Mouse (Mus musculus) midbrain, embryonic 10.5 days (tissue): ENCODE data around the gene Atp8b2. TPM values are rescaled to one million over a fixed set of nuclear protein-coding genes. Genes with fewer than 3 reads are reported as not detected.
A peak's percentile ranks its signal among the peaks of the same experiment; 100 is the strongest.

ENCODE experiments used
- DNase-seq: peaks from one replicate; pipeline ENCODE4 v3.0.0-alpha.2; 2017; ENCODE audit warnings: low spot score
- H3K27ac ChIP-seq: fragments of 300-500 bp; sonication (generic); replicated peaks from 2 replicates; pipeline ENCODE4 v1.5.1; 2016; ENCODE audit warnings: mild to moderate bottlenecking
- H3K27me3 ChIP-seq: fragments of 300-500 bp; sonication (generic); 2 replicates; pipeline ENCODE4 v1.6.1; 2016; ENCODE audit warnings: low read depth, mild to moderate bottlenecking; ENCODE audit not compliant: poor library complexity, severe bottlenecking
- H3K36me3 ChIP-seq: fragments of 300-500 bp; sonication (generic); 2 replicates; pipeline ENCODE4 v1.6.1; 2016; ENCODE audit warnings: mild to moderate bottlenecking, moderate library complexity
- H3K4me1 ChIP-seq: fragments of 300-500 bp; sonication (generic); 2 replicates; pipeline ENCODE4 v1.6.1; 2016
- H3K4me3 ChIP-seq: fragments of 300-500 bp; sonication (generic); 2 replicates; pipeline ENCODE4 v1.5.1; 2016; ENCODE audit warnings: mild to moderate bottlenecking, moderate library complexity
- H3K9me3 ChIP-seq: fragments of 300-500 bp; sonication (generic); replicated peaks from 2 replicates; pipeline ENCODE4 v1.6.1; 2016; ENCODE audit warnings: mild to moderate bottlenecking
- WGBS: fragments of 180-500 bp; shearing (Covaris S2); methylation state at CpG from one replicate; pipeline ENCODE4 v1.1.7; 2016; 5-methylcytosine and 5-hydroxymethylcytosine counted together
- polyA plus RNA-seq: library from polyadenylated mRNA; unstranded; fragments of >200 nt; fragmentation: Nextera tagmentation; extraction: Ambion mirVana; gene quantifications from 2 replicates; pipeline ENCODE4 v1.2.1, GENCODE M21; 2016

The Atp8b2 gene
- polyA plus RNA-seq, 1 experiment from 2014 or later: 12.4 TPM

DNA sequence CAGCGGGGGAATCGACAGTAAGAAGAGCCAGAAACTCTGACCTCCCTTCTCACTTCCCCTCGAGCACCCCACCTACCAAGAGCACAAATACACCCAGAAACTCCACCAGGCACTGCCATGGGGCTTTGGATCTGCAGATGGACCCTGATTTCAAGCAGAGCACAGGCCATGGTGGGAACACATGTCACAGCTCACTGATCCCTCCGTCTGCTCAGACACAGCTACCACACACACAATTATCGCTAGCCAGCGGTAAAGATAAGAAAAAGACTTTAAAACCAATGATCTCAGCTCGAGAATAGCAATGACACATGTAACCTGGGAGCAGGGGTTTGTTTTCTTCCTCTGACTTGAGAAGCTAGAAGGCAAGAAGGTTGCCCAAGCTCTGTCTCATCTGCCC lies 5.2 kb upstream of the Atp8b2 start:
- Histone ChIP-seq H3K4me1 (peaks cover 19% of the 10 kb centered on the region), H3K9me3 (no peaks in the 10 kb centered on the region), H3K27ac (no peak overlapping the region), H3K36me3 (peaks cover 16% of the 10 kb centered on the region), H3K4me3 (no peak overlapping the region), H3K27me3 (no peaks in the 10 kb centered on the region)
- no peak for DNase-seq
- 79% methylated on average over 7 of the region's 7 CpGs for WGBS

DNA sequence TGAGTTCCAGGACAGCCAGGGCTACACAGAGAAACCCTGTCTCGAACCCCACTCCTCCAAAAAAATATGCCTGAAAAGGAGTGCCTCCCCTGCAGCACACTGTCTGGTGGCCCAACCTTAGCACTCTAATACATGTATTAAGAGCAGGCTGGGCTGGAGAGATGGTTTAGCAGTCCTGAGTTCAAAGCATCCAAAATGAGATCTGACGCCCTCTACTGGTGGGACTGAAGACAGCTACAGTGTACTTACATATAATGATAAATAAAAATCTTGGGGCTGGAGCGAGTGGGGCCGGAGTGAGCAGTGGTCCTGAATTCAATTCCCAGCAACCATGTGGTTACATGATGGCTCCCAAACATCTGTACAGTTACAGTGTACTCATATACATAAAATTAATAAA lies 3.6 kb upstream of the Atp8b2 start:
- WGBS: 75% methylated on average over 4 of the region's 4 CpGs
- DNase-seq: no peak
- H3K4me3 ChIP-seq: no peak overlapping the region
- H3K27me3 ChIP-seq: no peaks in the 10 kb centered on the region
- peaks cover 32% of the 10 kb centered on the region for H3K4me1 ChIP-seq
- H3K9me3 ChIP-seq: no peaks in the 10 kb centered on the region
- peaks cover 16% of the 10 kb centered on the region for H3K36me3 ChIP-seq
- no peak overlapping the region for H3K27ac ChIP-seq

DNA sequence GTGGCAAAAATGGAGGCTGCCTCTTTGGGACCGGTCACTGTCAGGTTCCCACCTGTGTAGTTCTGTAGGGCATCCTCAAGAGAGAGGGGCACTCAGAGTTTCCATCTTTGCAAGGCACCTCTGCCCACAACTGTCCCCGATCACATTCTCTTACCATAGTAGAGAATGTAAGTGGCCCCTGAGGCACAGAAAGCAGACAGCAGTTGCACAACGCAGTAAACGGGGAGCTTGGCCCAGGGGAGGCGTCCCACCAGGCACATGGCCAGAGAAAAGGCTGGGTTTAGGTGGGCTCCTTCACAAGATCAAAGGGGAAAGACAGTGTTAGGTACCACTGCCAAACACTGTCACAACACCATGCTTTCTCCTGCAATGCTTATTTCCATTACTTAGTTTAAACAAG lies 2.7 kb upstream of the Atp8b2 start:
- H3K4me3 ChIP-seq: no peak overlapping the region
- no peak overlapping the region for H3K27ac ChIP-seq
- H3K4me1 ChIP-seq: peaks cover 41% of the 10 kb centered on the region
- H3K27me3 ChIP-seq: no peaks in the 10 kb centered on the region
- no peaks in the 10 kb centered on the region for H3K9me3 ChIP-seq
- WGBS: 88% methylated on average over 5 of the region's 5 CpGs
- DNase-seq: no peak
- peaks cover 16% of the 10 kb centered on the region for H3K36me3 ChIP-seq

DNA sequence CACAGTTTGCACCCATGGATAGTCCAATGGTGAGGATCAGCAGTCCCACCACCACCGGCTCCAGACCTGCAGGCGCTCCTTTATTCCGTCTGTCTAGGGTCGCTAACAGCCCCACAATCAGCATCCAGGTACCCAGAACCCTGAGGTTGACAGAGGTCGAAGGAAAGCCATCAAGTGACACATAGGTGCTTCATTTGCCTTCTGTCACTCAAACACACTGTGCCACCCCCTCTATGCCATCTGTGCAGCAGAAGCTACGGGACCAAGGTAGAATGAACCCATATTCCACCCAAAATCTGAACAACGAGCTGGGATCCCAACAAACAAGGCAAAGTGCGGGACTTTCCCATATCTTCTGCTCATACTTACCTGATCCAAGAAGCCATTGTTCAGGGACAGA lies 2.2 kb upstream of the Atp8b2 start:
- H3K36me3 ChIP-seq: peaks cover 16% of the 10 kb centered on the region
- 94% methylated on average over 8 of the region's 8 CpGs for WGBS
- H3K4me1 ChIP-seq: peaks cover 46% of the 10 kb centered on the region
- H3K27ac ChIP-seq: no peak overlapping the region
- no peaks in the 10 kb centered on the region for H3K27me3 ChIP-seq
- no peaks in the 10 kb centered on the region for H3K9me3 ChIP-seq
- H3K4me3 ChIP-seq: no peak overlapping the region
- DNase-seq: no peak

DNA sequence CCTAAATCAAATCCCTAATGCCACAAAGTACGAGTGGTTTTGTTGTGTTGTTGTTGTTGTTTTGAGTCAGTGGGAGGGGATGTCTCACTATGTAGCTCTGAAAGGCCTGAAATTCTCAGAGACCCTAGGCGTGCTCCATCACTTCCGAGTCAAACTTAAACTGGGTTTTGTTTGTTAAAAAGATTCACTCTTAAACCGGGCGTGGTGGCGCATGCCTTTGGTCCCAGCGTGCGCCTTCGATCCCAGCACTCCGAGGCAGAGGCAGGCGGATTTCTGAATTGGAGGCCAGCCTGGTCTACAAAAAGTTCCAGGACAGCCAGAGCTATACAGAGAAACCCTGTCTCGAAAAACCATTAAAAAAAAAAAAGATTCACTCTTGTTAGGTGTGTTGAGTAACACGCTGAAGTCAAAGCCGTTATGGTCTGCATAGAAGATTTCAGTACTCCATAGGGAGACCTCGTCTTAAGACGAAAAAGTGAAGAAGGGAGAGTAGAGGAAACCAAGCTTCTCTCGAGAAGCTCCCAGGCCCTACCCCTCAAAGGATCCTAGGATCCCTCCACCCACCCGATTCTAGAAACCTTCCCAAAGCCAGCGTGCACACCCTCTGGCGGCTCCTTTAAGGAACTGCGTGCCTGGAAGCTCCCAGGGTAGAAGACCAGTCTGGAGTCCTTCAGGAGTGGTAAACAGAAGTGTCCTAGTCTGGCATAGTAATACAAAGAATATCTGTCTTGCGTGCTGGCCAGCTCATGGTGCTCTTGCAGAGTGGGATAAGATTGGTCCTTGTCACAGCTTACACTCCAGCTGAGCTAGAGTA lies 825 bp upstream of the Atp8b2 start:
- Histone ChIP-seq H3K4me1 (peaks cover 60% of the 10 kb centered on the region), H3K36me3 (peaks cover 23% of the 10 kb centered on the region), H3K4me3 (peak overlapping the region; percentile 80), H3K27me3 (no peaks in the 10 kb centered on the region), H3K9me3 (no peaks in the 10 kb centered on the region), H3K27ac (peak overlapping the region; percentile 94)
- 41% methylated on average over 22 of the region's 22 CpGs for whole genome bisulfite sequencing
- DNase-seq: peak; percentile 71

DNA sequence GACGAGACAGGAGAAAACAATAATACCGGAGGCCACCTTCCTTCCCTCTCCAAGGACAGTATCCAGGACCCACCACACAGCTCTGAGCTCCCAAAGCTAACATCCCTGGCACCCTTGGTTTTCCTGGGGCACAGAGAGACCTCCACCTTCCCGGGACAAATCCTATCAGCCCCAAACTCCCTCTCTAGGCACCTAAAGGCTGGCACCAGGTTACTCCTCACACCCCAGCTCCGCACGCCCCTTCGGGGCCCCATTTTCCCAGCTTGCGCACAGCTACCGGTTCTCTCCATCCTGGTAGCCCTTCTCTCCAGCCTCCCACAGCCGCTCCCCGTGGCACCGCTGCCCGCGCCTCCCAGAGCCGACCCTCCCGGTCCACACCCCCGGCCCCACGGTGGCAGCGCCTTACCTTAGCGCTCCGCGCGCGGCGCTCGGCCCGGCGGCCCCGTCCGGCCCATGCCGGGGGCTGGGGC lies 522 bp downstream of the Atp8b2 start:
- DNase-seq: no peak
- WGBS: under 1% methylated on average over 30 of the region's 30 CpGs
- Histone ChIP-seq H3K9me3 (no peaks in the 10 kb centered on the region), H3K4me1 (peaks cover 62% of the 10 kb centered on the region), H3K4me3 (peak overlapping the region; percentile 80), H3K27me3 (no peaks in the 10 kb centered on the region), H3K27ac (peak overlapping the region; percentile 94), H3K36me3 (peaks cover 36% of the 10 kb centered on the region)

DNA sequence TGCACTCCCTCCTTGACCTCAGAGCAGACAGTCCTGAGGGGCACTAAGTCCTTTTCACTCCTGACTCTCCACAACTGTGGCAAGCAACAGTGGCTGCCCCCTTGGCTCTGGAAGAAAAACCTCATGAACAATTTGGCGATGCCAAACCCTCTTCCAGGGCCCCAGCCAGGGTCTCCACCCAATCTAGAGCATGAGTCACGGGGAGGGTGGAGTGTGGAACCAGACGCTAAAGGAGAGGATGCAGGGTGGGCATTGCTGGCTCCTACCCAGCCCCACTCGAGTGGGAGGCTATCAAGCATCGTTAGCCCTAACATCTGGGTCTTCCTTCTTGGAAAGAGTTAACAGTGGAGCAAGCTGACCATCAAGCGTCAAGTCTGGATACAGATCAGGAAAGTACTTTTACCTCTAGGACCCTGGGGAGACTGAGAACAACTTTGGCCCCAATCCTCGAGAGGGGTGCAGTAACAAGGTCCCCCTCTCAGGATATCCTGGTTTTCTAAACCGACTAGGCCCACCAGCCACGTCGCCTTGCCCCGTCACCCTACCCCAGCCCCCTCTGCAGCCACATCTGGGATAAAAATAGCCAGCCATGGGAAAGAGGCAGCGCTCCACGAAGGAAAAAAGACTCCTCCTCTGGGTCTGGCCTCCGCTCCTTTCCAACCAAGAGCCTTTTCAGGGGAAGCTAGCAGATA lies 1.1 kb downstream of the Atp8b2 start:
- DNase-seq: no peak
- Histone ChIP-seq H3K27me3 (no peaks in the 10 kb centered on the region), H3K9me3 (no peaks in the 10 kb centered on the region), H3K36me3 (peaks cover 42% of the 10 kb centered on the region), H3K4me3 (peak overlapping the region; percentile 80), H3K27ac (peak overlapping the region; percentile 94), H3K4me1 (peaks cover 62% of the 10 kb centered on the region)
- WGBS: 16% methylated on average over 14 of the region's 14 CpGs

DNA sequence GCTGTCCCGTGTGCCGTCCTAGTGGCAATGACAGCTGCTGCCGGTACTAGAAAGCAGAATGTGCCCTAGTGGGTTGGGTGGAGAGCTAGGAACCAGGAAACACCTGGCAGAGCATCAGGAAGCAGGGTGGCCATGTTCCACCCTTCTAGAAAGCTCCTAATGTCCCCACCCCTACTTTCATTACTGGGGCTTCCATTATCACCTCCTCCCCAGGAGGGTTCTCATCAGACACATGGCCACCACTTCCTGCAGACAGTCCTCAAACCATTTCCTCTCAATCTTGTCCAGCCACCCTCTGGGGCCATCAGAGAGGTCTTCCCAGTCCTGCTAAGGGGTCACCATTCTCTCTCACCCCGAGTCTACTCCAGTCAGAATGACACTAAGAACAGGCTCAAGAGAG lies 1.9 kb downstream of the Atp8b2 start:
- H3K4me1 ChIP-seq: peaks cover 62% of the 10 kb centered on the region
- H3K9me3 ChIP-seq: no peaks in the 10 kb centered on the region
- 61% methylated on average over 4 of the region's 4 CpGs for WGBS
- no peak for DNase-seq
- H3K27ac ChIP-seq: 0 out of 2 replicates have a peak overlapping the region, but pooled peaks have one; percentile 83
- peak overlapping the region; percentile 80 for H3K4me3 ChIP-seq
- H3K27me3 ChIP-seq: no peaks in the 10 kb centered on the region
- H3K36me3 ChIP-seq: peaks cover 50% of the 10 kb centered on the region

DNA sequence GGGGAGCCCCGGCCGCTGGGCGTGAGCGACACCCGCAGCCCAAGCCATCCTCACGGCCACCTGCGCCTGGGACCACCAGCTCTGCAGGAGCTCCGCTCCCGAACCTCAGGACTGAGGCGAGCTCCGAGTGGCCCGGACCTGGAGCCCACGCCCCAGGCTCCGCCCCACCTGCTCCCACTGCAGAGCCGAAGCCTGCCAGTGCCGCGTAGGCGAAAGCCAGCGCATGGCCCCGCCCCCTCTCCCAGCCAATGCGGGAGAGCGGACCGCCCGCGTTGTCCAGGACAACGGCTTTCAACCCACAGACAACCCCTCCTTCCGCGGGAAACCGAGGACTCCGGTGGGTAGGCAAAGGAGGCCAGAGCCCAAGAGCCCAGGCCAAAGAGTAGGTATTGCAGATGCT lies 2.8 kb downstream of the Atp8b2 start:
- no peaks in the 10 kb centered on the region for H3K27me3 ChIP-seq
- no peaks in the 10 kb centered on the region for H3K9me3 ChIP-seq
- 0% methylated on average over 30 of the region's 30 CpGs for WGBS
- peaks cover 51% of the 10 kb centered on the region for H3K36me3 ChIP-seq
- H3K4me1 ChIP-seq: peaks cover 62% of the 10 kb centered on the region
- H3K27ac ChIP-seq: peak overlapping the region; percentile 83
- peak; percentile 92 for DNase-seq
- H3K4me3 ChIP-seq: peak overlapping the region; percentile 80

DNA sequence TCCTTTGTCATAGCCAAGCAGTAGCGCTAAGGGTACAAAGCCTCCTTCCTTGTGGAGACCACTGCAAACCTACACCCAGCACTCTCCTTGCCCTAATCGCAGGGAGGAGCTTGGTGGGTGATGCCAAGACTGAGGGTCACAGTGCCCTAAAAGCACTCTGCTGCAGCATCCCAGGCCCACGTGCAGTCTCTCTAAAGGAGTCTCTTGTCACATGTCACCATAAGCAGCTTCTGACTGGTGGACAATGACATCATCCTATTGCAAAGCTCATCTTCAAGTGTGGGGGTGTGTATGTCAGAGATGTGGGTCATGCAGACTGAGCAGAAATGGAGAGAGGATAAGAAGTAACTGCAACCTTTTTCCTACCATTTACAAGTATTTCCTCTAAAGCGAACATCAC lies 3.9 kb downstream of the Atp8b2 start:
- Histone ChIP-seq H3K27ac (no peak overlapping the region), H3K9me3 (no peaks in the 10 kb centered on the region), H3K4me1 (peaks cover 52% of the 10 kb centered on the region), H3K36me3 (peaks cover 54% of the 10 kb centered on the region), H3K27me3 (no peaks in the 10 kb centered on the region), H3K4me3 (peak overlapping the region; percentile 80; the same call in 1 of the 2 replicates)
- 76% methylated on average over 4 of the region's 4 CpGs for WGBS
- no peak for DNase-seq

DNA sequence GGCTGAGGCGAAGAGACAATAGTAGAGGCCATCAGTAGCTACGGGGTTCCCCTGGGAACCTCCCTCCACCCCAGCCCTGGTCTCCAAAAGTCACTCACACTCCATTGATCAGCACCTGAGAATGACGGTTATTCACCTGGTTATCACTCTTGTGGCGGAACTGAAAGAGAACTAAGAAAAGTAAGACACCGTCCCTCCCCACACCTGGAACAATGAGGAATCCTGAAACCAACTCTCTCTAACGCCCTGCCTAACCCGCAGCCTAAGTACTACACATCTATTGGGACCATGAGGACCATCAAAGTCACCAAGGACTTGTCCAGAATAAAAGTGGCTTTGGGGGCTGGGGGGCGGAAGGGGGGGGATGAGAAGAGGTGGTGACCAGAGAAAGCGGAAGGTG lies 5.4 kb downstream of the Atp8b2 start:
- H3K9me3 ChIP-seq: no peaks in the 10 kb centered on the region
- no peaks in the 10 kb centered on the region for H3K27me3 ChIP-seq
- no peak overlapping the region for H3K27ac ChIP-seq
- H3K4me1 ChIP-seq: peaks cover 40% of the 10 kb centered on the region
- H3K4me3 ChIP-seq: no peak overlapping the region
- peaks cover 70% of the 10 kb centered on the region for H3K36me3 ChIP-seq
- 97% methylated on average over 9 of the region's 9 CpGs for WGBS
- no peak for DNase-seq

DNA sequence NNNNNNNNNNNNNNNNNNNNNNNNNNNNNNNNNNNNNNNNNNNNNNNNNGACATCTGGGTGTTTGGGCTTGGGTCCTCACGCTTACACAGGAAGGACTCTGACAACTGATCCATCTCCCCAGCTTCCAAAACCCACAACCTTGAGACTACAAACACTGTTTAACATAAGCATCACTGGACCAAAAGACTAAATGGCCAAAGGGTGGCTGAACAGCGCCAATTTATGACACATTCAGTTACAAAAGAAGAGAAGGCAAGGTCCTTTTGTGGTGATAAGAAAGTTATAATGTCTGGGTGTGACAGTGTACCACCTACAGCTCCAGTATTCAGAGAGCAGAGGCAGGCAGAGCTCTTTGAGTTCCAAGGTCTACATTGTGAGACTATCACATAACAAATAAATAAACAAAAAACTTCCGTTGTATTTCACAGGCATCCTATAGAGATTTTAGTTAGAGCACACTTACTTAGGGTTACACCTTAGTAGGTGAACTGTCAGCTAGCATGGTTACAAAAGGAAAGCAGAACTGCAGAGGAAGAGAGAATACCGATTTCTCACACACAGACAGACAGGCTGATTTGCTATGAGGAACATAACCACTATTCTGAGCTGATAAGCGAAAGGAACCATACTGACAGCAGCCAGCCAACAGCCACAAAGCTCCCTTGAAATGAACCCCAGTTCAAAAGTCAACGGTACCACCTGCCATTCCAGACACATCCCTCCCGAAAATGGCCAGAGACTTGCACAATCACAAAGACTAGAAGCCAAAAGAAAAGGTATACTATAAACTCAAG lies 6.9 kb downstream of the Atp8b2 start:
- H3K27me3 ChIP-seq: no peaks in the 10 kb centered on the region
- WGBS: 94% methylated on average over 7 of the region's 7 CpGs
- H3K4me1 ChIP-seq: peaks cover 25% of the 10 kb centered on the region
- H3K4me3 ChIP-seq: no peak overlapping the region
- H3K9me3 ChIP-seq: no peaks in the 10 kb centered on the region
- DNase-seq: no peak
- no peak overlapping the region for H3K27ac ChIP-seq
- peaks cover 85% of the 10 kb centered on the region for H3K36me3 ChIP-seq
